Mouse (Mus musculus) bone marrow, adult 2 months (tissue): ENCODE results near the gene Pla2g4e.

Source experiments
- CTCF ChIP-seq: fragments of 200-500 bp; IDR thresholded peaks from 2 replicates; pipeline ENCODE4 v1.5.1; 2011; ENCODE audit warnings: low read length, control low read depth; ENCODE audit not compliant: control insufficient read depth, insufficient read depth
- POLR2A ChIP-seq: fragments of 200-500 bp; IDR thresholded peaks from 2 replicates; pipeline ENCODE4 v1.6.1; 2011; ENCODE audit warnings: low read depth, mild to moderate bottlenecking, control low read depth, low read length, borderline replicate concordance; ENCODE audit not compliant: control insufficient read depth

- no peak for TF ChIP-seq CTCF
- no peak for TF ChIP-seq POLR2A
These were observed 121.0 kb downstream of the Pla2g4e start for GRCm38 (mm10) chr2:120124096-120124495.
